Mouse (Mus musculus) R1 (cell line): ENCODE measurements around the gene Muc4.

ENCODE experiments used
- DNase-seq: peaks from one replicate; pipeline ENCODE4 v3.0.0-alpha.2; 2018; ENCODE audit warnings: low read depth, low spot score

Gene Muc4

DNA sequence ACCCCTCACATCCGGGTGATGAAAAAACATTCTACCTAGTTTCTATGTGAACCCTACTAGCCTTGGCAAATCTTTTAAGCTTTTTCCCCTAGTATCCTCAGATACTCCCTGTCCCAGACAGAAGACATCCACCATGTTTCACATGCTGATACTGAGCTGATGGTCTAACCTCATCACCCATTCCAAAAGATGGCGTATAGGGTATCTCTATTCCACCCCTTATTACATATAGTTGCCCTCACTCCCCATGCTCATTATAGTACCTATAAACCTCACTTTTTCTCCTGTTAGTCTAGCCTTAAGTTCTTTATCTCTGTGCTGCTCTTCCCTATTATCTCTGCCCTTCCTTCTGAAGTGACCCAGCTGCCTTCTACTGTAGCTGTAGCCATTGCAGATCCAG, at the start of gene Muc4:
Gene Muc4, plus strand, starts transcription at position 301 of the 400 bp plus-strand sequence.
- DNase-seq = no peak

DNA sequence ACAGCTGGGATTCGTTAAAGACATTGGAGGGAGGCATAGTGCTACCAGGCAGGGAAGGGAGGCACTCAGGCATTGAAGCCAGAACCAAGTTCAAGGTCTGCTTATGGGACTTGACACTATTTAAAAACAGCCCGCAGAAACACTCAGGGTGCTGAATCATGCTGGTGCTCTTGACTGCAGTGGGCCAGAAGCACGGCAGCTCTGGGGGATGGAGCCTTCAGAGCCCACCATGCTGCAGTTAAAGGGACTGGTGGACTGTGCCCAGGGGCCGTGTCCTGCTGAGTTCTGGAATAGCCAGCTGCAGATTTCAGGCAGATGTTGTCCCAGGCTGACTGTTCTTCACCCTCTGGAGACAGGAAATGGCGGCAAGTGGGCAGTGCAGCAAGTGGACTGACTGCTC, 49.7 kb upstream of the Muc4 start:
- DNase-seq = no peak

DNA sequence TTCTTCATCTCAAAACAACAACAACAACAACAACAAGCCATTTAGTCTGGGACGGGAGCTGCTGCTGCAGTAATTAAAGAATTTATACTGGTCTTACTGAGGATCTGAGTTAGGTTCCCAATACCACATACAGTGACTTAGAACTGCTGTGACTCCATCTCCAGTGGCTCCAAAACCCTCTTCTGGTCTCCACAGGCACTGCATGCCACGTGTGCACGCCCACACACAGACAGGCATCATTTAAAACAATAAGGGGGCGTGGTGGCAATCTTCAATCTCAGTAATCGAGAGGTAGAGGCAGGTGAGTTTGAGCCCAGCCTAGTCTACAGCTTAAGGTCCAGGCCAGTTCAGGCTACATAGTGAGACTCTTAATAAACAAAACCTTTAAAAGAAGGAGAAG, 48.5 kb upstream of the Muc4 start:
- DNase-seq = peak; percentile 83

DNA sequence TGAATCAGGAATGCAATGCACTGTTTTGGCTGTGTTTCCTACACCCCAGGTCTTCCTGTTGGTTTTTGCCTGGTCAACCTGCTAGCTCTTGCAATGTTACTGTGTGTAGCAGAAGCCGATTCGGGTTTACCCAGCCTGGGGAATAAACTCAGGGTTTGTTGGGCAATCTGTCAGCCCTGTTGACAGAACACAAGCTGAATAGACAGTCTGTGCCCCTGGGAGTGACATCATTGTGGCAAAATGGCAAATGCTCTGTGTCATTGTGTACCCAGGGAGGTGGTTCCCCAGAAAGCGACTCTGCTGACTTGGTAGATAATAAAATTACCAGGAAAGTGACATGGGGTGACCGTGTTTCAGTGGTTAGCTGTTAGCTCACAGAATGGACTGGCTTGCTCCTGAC, 46.9 kb upstream of the Muc4 start:
- no peak for DNase-seq

DNA sequence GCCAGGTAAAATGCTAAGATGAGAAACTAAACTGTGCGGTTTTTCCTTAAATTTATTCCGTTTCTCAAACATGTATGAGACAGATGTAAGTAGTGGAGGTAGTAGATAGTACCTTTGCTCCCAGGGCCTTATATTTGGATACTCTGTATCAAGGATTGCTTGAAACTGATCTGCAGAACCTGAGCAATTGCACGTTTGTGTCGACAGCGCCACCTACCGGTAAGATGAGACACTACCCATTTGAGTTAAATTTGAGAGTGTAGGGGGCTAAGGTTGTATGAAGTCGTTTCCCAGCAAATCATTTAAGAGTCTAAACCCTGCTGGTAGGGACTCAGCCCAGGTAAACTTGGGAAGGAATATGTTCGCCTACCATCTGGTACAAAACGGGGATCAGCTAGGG, 46.2 kb upstream of the Muc4 start:
- DNase-seq = peak; percentile 85

DNA sequence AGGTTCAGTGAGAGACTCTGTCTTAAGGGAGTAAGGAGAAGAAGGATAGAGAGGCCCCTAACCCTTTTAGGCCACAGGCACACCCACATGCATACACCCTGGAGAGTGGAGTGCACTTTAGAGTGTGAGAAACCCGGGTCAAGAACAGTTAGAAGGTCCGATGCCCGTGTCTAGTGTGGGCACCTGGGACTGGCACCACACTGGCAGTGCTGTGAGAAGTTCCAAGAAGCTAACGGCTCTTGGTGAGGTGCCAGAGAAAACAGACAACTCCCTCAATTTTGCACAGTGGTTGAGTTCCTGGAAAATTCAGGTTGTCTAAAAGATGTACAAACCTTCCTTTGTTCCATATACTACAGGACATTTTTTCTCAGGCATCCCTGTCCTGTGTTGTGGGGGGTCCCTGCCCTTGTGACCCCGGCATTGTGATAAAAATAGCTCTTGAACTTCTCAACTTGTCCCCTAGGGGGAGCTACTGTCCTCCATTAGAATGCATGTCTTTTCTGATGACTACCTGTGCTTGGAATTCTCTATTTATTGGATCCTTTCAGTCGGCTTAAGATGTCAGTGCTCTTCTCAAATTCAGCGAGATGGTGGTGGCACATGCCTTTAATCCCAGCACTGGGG, 38.7 kb upstream of the Muc4 start:
- DNase-seq = peak; percentile 83

DNA sequence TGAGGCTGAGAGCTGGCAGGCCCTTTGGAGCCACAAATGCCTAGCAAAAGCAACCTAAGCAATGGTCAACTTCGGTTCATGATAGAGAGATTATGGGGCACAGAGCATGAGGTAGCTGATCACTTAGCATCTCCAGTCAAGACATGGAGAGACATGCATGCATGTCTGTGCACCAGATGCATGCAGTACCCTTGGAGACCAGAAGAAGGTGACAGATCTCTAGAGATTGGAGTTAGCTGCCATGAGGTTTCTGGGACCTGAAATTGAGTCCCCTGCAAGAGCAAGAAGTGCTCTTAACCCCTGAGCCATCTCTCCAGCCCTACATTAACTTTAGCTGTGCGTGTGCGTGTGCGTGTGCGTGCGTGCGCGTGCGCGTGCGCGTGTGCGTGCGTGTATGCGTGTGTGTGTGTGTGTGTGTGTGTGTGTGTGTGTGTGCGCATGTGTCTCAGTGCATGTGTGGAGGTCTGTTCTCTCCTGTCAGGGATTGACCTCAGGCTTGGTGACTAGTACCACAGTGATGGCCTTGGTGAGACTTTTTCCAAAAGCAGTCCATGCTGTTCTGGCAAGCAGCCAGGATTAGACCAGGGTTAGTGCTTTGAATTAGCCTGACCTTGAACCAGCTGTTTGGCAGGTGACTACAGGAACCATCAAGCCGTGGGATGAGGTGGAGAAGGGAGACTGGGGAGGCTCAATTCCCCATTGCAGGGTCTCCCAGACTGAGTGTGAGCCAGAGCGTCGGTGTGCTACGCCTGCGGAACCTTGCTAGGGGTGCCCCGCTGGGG, 37.8 kb upstream of the Muc4 start:
- DNase-seq = peak; percentile 83

DNA sequence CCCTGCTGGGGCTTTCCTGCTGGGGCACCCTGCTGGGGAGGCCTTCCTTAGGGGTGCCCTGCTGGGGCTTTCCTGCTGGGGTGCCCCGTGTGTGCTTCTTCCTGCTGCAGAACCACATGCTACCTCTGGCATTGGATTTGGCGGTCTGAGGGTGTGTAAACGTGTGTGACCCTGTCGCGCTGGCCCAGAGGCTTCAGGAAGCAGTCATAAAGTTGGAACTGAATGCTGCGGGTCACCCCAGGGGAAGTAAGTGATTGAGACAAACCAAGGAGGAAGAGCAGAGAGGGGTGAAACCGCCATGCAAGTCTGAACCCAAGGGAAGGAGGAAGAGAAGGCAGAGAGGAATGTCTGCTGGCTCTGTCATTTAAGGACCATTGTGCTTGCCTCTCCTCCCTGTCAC, 37.1 kb upstream of the Muc4 start:
- no peak for DNase-seq

DNA sequence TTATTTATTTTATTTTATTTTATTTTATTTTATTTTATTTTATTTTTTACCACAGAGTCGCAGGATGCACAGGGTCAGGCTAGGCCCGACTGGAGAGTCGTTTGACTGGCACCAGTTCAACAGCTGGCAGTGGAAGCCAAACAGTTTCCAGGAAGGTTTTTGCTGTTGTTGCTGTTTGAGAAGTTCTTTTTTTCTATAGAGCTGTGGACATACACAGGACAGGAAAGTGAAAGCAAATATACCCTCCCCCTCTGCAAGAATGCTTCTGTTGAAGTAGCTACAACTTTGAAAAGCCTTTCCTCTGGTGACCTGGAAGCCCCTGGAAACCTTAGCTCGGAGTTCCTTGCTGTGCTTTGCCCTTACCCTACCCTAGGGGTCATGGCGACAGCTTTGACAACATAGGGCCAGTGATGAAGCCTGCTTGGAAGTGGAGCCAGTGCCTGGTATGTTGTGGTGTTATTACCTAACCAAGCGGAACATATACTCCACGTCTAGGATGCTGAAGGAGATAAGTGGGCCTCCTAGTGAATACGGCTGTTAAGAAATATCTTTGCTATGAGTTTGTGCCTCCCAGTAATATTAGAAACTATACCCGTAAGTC, 32.3 kb upstream of the Muc4 start:
- no peak for DNase-seq

DNA sequence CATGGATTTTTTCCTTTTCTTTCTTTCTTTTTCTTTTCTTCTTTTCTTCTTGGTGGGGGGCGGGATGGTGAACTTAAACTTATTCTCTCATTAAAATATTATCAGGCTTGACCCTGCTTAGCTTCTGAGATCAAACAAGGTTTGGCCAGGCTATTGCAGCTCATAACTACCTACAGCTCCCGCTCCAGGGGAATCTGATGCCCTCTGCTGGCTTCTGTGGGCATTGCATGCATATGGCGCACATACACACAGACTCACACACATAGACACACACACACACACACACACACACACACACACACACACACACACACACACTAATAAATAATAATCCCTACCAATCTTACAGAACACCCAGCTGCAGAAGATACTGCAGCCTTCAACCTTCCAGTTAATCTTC, 30.1 kb upstream of the Muc4 start:
- peak; percentile 74 for DNase-seq

DNA sequence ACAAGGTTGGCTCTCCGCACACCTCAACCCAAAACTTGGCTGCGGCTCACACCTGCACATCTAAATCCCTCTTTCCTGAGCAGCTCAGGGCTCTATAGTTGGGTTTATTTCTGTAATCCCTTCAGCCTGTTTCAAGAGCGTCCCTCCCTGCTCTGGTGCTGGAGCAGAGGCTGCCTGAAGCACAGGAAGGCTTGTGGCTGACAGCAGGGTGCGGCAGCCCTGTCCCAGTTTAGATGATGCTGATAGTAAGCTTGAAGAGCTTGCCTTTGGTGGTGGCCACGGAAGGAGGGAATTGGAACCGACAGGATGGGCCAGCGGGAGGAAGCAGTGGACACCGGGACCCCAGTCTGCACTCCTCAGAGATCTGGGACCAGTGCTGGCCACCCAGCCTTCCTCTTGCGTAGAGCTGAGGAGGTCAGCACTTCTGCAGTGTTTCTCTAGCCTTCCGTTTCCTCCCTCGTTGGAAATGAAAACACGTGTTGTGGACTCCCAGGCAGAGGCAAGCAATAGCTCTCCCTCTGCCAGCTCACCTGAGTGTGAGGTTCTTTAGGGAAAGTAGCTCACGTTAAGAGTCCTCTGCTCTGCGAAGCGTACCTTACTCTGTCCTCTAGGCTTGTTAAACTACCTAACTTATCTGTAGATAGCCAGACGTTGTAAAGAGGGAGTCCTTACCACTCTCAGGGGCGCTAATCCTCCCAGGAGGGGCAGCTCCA, 28.4 kb upstream of the Muc4 start:
- DNase-seq = no peak

DNA sequence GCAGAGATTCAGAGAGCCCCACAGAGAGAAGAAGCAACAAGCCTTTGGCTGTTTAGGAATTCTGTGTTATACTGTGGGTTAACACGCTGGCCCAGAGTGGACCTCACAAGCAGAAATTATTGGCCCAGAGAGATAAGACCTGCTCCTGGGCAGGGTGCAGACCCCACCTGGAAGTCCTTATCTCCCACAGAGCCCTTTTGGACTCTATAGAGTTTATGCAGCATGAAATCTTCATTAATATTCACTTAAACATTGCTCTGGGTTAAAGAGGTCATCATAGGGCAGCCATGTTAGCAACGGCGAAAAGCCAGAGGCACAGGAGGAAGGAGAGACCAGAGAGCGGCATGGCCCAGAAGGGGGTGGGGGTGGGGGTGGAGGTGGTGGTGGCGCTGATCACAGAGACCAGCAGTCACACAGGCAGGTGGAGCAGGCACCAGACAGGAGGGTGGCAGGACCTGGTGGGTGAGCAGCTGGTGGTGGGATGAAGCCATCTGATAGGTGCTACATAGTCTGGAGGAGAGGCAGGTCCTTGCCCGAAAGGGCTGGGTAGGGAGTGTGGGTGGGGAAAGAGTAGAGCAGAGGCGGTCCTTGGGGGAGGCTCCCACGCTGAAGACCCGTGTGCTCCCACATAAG, 27.7 kb upstream of the Muc4 start:
- DNase-seq = no peak

DNA sequence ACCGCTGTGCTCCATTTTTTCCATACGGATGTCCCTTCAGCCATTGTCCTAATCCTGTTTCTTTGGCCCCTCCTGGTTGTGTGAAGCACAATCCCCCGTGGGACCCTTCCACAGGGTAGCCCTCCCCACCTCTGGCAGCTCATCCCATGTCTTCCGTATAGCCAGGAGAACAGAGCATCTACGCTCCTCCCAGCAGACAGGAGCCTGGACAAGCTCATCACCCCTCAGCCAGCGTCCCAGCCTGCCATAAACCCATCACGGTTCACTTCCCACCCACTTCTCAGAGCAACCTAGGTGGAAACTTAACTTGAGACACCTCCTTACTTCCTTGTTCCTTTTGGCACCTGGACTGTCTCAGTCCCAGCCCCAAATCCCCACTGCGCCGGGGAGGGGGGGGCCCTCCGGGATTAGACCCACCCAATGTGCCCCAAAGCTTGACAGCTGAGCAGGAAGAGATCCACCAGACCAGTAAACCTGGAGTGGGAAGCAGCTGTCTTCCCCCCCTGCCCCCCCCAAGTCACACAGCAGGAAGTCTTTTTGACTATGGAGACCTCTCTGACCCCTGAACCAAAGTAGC, 27.1 kb upstream of the Muc4 start:
- DNase-seq = no peak

DNA sequence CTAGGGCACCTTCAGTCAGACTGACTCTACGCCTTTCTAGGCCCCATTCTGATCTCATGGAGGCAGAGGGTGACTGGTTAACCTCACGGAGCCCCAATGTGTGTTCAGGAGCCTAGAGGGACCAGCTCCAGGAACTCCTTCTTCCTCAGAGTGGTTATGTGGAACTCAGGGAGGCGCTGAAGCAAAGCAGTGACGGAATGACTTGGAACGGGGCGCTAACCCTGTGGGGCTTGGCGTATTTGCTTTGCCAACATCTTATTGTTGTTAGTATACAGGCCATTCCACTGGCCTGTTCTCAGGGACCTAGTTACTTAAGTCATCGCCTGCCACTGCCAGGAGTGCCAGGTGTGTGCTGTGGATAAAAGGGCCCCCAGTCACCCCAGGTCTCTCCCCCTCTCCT, 26.6 kb upstream of the Muc4 start:
- no peak for DNase-seq

DNA sequence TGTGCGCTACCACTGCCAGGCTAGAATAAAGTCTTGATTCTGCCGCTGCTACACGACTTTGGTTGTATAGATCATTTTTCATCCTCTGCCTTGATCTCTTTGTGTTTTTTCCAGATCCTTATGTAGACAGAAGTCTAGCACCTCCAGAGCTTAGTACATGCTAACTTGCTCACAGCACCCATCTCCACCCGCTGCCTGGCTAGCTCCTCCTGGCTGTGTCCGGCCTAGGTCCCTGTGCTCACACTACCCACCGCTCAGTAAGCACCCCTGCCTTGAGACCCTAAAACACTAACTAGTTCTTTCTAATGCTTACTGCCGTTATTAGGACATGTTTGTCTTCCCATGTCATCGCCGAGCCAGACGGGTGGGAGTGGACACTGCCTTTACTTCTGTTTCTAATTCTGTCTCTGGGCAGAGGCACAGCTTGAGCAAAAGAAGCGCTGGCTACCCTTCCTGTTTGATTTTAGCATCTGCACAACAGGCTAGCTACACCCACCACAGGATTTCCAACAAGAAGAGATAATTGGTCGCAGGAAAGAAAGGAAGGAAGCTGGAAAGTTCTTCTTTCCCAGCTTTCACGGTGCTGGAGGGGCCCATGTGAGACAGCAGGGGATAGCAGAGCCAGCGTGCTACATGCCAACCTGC, 25.1 kb upstream of the Muc4 start:
- DNase-seq = no peak

DNA sequence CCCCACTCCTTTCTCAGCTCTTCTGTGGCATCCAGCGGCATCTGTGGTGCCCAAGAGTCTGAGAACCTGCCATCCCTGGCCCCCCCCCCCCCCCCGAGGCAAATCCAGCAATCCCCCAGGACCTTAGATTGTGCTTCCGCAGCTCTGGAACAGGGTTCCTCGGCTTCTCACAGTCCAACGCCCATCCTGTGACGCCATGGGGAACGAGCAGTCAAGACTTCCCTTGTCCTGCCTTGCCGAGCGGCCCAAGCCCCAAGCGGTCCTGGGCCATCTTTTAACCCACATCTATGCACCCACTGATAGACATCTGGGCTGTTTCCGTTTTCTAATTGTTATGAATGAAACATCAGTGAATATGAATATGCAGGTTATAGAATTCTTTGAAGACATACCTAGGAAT, 23.5 kb upstream of the Muc4 start:
- DNase-seq = no peak

DNA sequence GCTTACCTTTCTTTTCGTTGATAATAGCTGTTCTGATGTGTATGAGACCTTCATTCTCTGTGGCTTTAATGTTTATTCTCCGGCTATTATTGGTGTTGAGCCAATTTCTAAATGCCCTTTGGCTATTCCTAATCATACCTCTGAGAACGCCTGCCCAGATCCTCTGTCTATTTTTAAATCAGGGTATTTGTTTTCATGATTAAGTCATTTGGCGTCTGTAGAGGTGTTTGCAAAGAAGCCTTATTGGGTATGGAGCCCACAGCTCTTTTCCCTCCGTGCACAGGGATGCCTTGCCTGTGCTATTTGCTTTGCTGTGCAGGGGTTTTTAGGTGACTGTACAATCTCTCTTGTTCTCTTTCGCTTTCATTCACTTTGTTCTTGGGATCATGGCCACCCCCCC, 22.1 kb upstream of the Muc4 start:
- no peak for DNase-seq

DNA sequence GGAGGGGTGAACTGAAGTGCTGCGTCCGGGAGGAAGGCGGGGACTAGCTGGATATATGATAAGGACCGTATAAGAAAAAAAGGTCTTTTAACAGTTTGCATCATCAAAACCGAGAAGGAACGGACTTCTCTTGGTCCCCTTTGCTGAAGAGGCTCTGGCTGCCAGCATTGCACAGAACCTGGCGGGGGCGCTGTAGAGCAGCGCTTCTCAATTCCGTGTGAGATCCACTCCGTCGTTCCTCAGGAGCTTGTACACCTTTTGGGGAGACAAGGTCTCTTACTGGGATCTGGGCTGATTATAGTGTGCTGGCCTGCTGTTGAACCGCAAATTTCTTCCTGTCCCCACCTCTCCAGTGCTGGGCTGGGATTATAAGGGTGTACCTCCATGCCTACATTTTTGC, 20.3 kb upstream of the Muc4 start:
- DNase-seq = peak; percentile 77

DNA sequence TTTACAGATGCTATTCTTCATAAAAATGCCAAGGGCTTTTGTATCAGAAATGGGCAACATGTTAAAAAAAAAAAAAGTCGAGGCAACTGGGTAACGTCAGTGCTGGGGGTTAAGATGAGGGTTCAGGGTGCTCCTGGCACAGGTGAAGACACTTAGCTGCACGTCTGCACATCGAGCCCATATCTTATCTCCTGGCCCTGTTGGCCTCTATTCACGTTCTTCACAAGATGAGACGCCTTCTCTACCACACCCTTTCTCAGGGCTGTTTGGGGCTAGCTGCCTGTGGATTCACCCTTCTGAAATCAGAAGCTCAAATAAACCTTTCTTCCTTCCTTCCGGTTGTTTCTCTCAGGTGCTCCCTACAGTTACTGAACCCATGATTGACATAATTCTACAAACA, 12.5 kb upstream of the Muc4 start:
- no peak for DNase-seq

DNA sequence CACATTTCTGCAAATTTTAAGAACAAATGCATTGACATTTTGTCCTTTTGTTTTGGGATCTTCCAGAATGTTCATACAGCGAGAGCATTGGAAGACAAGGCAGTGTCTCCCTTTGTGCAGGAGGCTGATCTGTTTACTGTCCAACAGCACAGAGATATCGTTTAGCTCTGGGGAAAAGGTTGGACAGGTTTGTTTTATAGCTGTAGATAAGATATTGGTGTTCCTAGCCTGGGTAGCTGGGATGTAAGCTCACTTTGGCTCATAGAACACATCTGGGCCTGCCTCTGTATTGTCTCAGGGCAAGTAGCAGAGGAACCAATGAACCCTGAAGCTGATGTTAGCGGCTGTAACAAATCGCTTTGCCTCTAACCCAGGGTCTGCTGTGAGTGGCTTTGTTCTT, 11.9 kb upstream of the Muc4 start:
- DNase-seq = no peak

DNA sequence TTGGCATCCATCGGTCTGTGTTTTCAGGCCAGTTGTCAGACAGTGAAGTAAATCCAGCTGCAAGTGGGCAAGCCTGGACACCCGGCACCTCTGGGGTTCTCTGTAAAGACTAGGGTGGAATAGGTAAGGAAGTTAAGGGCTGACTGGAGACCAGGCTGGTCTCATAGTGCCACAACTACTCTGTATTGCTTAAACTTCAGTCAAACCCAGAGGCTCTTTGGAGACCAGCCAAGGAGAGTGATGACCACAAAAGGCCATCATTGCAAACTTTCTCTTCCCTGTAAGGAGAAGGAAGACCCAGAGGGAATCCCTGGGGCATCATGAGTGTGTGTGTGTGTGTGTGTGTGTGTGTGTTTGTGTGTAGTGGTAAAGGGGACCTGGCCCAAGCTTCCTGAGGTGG, 11.4 kb upstream of the Muc4 start:
- no peak for DNase-seq
